Mouse (Mus musculus) ovary, adult 2 months (tissue): ENCODE measurements around the gene Sqor. TPM values are rescaled to one million over a fixed set of nuclear protein-coding genes. Genes with fewer than 3 reads are reported as not detected.

Source experiments
- polyA plus RNA-seq: library from polyadenylated mRNA; depleted of rRNA; stranded (reverse); fragments of >200 nt; gene quantifications from 2 replicates; pipeline ENCODE4 v1.2.3, GENCODE M21; 2012; rRNA removed

The Sqor gene
- polyA plus RNA-seq, result 22.5 and 22.6 TPM in 2 replicates

DNA sequence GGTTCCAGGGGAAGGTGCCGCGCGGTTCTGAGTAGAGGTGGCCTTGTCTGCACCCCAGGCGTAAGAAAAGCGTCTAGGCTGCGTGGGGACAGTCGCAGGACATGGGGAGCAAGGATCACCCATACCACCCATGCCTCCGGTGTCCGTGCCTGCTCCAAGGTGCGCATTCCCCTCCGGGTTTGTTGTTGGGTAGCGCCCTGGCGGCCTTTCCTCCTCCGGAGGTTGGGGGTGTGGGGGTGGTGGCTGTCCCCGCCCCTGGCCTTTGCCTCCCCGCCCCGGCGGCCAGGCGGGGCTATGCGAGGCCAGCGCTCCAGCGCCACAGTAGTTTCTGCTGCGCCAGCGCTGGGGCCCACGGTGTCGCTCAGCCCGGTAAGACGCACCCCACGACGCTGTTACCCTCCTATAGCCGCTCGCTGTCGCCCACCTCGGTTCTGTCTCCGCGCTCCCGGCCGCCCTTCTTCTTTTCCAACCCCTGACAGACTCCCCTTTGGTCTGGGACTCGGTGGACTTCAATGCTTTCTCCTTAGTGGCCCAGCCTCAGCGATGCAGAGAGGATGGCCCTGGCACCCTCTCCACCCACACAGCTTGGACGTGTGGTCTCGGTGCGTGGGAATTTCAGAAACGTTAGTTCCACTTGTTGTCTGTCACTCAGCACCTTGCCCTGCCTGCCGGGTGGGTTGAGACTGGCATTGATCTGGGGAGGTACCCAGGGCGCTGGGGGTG lies at the start of gene Sqor:
TSS of gene Sqor (plus strand) at position 167 of the 723 bp plus-strand sequence.

GRCm38 (mm10) chr2:122737894-122738830 lies 26.9 kb upstream of the Sqor start, which contains the start of gene Bloc1s6:
TSS of gene Bloc1s6 (plus strand) at chr2:122738503.

Other genes starting within 250 kb of the Sqor start
- gene Gatm, start 153.9 kb upstream of the Sqor start, polyA plus RNA-seq, result 22.1 and 28.6 TPM in 2 replicates
- gene AA467197, start 128.3 kb upstream of the Sqor start, polyA plus RNA-seq, result not detected in 2 replicates
- gene Slc30a4, start 62.6 kb upstream of the Sqor start, polyA plus RNA-seq, result 5.3 and 5.6 TPM in 2 replicates
- 36.2 and 43.6 TPM in 2 replicates for gene Bloc1s6, start 26.7 kb upstream of the Sqor start, polyA plus RNA-seq